8 mouse cellular contexts compared by ENCODE assay signal in genomic region chr19:4169378-4169784, GRCm38 (mm10). TPM values are rescaled to one million over a fixed set of nuclear protein-coding genes. Genes with fewer than 3 reads are reported as not detected.
DNase-seq lines count a peak whose midpoint lies in the region; ATAC-seq lines count a peak whose summit lies in the region.

No protein-coding gene starts in this region.

- H3K4me3 ChIP-seq in hindbrain, embryonic 13.5 days, result peak overlapping the region; percentile 42

- DNase-seq in NIH3T3 (ENCODE audit: low read depth), result peak; percentile 100
- peak; percentile 100 for DNase-seq in cerebellum, postnatal 10 days
- DNase-seq in frontal cortex, postnatal 14 days (ENCODE audit: low spot score in 2 of 2), result peak; percentile 99 to 100
- peak; percentile 97 to 98 for DNase-seq in layer of hippocampus, postnatal 25 days (ENCODE audit: extremely low spot score in 1 of 2, low spot score in 1 of 2)
- peak; percentile 99 for DNase-seq in lung, postnatal 25 days (ENCODE audit: low spot score)
- peak; percentile 100 for DNase-seq in retina, embryonic 14.5 days (ENCODE audit: low spot score)
- DNase-seq in thymus, postnatal 4 days, result peak; percentile 99

- WGBS in hindbrain, embryonic 13.5 days, result under 1% methylated on average over 43 of the region's 43 CpGs

- no peaks in the 10 kb centered on the region for H3K27me3 ChIP-seq in hindbrain, embryonic 13.5 days

- peaks cover 18% of the 10 kb centered on the region for H3K4me1 ChIP-seq in hindbrain, embryonic 13.5 days (replicated peaks)

- peak overlapping the region; percentile 81 for H3K9ac ChIP-seq in hindbrain, embryonic 13.5 days

- peak; percentile 93 for ATAC-seq in hindbrain, embryonic 13.5 days (ENCODE audit: low FRiP score)

- H3K4me2 ChIP-seq in hindbrain, embryonic 13.5 days, result peak overlapping the region; percentile 78

- peak overlapping the region; percentile 94 for H3K27ac ChIP-seq in hindbrain, embryonic 13.5 days

- no peaks in the 10 kb centered on the region for H3K9me3 ChIP-seq in hindbrain, embryonic 13.5 days

- H3K36me3 ChIP-seq in hindbrain, embryonic 13.5 days, result no peaks in the 10 kb centered on the region

RNA-seq across cellular contexts. Expression of gene Carns1, which starts 5.9 kb away (rescaled TPM):
- 5.1 and 5.6 TPM in 2 replicates for polyA plus RNA-seq in hindbrain, embryonic 13.5 days (2015; fragmentation: Nextera tagmentation; extraction: Ambion mirVana)
- total RNA-seq in layer of hippocampus, postnatal 25 days (2021), result 10 to 100 TPM in 1 of 2 experiments, 1 to 10 TPM in 1; 8.2 to 11.7 TPM

RNA-seq across cellular contexts. Expression of gene Rps6kb2, which starts 6.2 kb away (rescaled TPM):
- polyA plus RNA-seq in hindbrain, embryonic 13.5 days (2015; fragmentation: Nextera tagmentation; extraction: Ambion mirVana), result 61.6 and 64.3 TPM in 2 replicates
- total RNA-seq in layer of hippocampus, postnatal 25 days (2021), result 10 to 100 TPM; 27.8 to 43.9 TPM

RNA-seq across cellular contexts. Expression of gene Ptprcap, which starts 16.0 kb away (rescaled TPM):
- 0.47 and 0.66 TPM in 2 replicates for polyA plus RNA-seq in hindbrain, embryonic 13.5 days (2015; fragmentation: Nextera tagmentation; extraction: Ambion mirVana)
- 1 to 10 TPM; 1.1 to 2.9 TPM for total RNA-seq in layer of hippocampus, postnatal 25 days (2021)

RNA-seq across cellular contexts. Expression of gene Coro1b, which starts 21.0 kb away (rescaled TPM):
- 128 and 130 TPM in 2 replicates for polyA plus RNA-seq in hindbrain, embryonic 13.5 days (2015; fragmentation: Nextera tagmentation; extraction: Ambion mirVana)
- total RNA-seq in layer of hippocampus, postnatal 25 days (2021), result 10 to 100 TPM; 87.3 to 89.5 TPM

RNA-seq across cellular contexts. Expression of gene Tbc1d10c, which starts 21.7 kb away (rescaled TPM):
- 0.88 and 1.1 TPM in 2 replicates for polyA plus RNA-seq in hindbrain, embryonic 13.5 days (2015; fragmentation: Nextera tagmentation; extraction: Ambion mirVana)
- 1 to 10 TPM; 1.2 to 1.3 TPM for total RNA-seq in layer of hippocampus, postnatal 25 days (2021)

Comparison
In these comparisons a context has a peak if more than half of its experiments do, and no peak if none do; other contexts are left out.
1. Peak in every context shown above with its lines: DNase-seq, ATAC-seq, H3K4me3 ChIP-seq and H3K27ac ChIP-seq.